Mouse (Mus musculus) thymus, postnatal 25 days (tissue): Measurements from ENCODE around the gene Arntl2.
"Not testable (repeated sequence)": the region's sequence is repeated elsewhere in the genome, so short reads cannot be mapped to it uniquely, and the experiment has no call there.

Experiments used
- DNase-seq: peaks from one replicate; pipeline ENCODE4 v3.0.0; 2022

Arntl2 gene

DNA sequence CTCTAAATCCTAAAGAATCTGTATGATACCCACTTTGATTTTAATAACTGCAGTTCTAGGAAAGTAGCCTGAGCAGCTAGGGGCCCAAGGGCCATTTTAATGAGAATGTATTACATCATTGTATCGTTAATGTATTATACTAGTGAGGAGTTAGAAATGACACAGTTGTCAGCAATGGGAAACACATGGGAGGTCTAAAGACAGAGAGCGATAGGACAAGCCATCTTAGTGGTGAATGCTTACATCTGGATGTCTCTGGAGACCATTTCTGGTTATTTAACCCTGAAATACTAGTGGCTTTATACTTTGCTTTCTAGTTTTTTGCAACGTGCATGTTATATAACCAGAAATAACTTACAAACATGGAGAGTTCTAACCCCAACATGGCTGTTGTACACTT, 56.1 kb downstream of the Arntl2 start:
- no peak for DNase-seq

DNA sequence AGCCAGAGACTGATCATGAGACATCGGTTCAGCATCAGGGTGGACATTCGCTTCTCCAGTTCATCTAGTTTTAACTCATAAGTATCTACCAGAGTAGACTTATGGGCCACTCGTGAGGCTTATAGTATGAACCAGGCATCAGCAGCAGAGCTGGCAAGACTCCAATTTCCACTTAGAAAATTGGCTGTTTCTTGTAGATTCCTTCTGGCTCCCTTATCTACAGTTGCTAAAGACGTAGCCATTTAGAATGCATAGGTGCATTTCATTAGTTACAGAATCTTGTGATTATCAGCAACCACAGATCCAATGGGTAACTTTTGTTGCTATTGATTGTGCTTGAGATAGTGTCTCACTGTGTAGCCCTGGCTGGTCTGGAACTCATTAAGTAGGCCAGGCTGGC, 56.9 kb downstream of the Arntl2 start:
- DNase-seq: no peak

DNA sequence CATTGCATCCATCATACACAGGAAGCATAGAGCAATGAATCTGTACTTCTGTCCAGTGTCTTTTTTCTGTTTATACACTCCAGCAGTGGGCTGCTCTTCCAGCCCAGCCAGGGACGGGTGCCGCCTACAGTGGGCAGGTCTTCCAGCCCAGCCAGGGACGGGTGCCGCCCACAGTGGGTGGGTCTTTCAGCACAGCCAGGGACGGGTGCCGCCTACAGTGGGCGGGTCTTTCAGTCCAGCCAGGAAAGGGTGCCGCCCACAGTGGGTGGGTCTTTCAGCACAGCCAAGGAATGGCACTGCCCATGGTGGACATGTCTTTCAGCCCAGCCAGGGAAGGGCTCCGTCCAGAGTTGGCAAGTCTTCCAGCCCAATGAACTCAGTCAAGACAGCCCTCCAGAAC, 59.3 kb downstream of the Arntl2 start:
- DNase-seq: no peak

DNA sequence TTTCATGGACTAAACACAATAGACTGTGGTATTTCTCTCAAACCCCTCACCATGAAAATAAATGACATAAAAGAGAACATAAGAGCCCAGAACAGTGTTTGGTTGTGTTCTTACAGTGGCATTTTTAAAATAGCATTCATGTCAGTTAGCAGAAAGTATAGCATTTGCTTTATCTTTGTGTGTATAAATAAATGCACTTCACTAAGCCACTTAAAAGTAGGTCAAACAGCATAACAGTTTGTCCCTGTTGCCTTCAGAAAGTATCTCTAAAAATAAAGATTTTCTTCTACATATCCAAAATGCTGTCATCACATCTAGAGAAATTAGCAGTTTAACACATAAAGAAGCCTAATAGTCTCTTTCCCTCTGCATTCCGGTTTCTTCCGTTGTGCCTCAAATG, 61.5 kb downstream of the Arntl2 start:
- DNase-seq: no peak

DNA sequence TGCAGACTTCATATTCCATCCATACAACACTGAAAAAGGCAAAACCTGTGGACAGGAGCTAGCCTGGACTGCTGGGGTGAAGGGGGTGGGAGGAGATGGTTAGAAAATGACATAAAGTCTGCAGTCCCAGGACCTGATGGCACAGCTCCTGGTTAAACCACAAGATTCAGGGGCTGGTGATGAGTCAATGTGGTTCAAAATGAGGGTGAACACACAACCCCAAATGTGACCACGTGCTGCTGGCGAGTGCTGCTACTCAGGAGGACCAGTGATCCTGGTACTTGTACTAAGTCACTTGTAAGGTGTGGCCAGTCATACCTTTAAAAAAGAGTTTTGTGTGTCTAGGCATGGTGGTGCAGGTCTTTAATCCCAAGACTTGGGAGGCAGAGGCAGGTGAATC, 67.3 kb downstream of the Arntl2 start:
- no peak for DNase-seq

DNA sequence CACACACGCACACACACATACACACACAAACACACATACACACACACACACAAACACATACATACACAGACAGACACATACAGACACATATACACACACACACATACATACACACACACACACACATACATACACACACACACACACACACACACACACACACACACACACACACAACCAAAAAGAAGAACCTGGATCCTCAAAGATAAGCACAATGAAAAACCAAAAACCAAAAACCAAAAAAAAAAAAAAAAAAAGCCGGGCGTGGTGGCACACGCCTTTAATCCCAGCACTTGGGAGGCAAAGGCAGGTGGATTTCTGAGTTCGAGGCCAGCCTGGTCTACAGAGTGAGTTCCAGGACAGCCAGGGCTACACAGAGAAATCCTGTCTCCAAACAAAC, 68.5 kb downstream of the Arntl2 start:
- DNase-seq: not testable (repeated sequence)

DNA sequence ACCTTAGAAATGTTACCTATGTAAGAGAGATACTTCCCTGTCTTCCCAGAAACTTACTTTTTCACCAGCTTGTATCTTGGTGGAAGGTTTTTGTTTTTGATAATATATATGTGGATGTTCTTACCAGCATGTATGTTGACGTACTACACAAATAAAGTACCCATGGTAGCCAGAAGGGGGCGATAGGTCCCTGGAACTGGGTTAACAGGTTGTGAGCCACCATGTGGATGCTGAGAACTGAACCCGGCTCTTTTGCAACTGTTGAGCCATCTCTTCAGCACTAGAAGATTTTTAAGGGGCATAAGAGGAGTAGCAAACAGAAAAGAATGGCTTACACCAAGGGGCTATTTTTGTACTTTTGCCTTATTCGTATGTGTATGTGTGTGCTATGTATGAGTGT, 69.8 kb downstream of the Arntl2 start:
- DNase-seq: no peak

DNA sequence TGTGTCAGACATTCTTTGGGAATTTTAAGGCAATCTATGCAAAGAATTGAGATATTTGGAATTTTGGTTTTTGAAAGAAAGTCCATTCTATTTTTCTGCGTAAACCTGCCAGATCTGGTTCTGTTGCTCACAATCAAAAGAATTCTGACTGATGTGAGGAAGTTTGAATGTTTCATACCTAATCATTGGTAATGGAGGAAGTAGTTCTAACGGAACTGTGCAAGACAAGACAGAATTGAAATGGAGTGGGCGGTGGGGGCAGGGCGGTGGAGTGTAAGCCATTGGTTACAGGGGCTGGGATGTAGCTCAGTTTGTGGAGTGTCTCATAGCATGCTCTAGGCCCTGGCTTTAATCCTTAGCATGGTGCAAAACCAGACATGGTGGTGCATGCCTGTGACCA, 76.1 kb downstream of the Arntl2 start:
- no peak for DNase-seq

DNA sequence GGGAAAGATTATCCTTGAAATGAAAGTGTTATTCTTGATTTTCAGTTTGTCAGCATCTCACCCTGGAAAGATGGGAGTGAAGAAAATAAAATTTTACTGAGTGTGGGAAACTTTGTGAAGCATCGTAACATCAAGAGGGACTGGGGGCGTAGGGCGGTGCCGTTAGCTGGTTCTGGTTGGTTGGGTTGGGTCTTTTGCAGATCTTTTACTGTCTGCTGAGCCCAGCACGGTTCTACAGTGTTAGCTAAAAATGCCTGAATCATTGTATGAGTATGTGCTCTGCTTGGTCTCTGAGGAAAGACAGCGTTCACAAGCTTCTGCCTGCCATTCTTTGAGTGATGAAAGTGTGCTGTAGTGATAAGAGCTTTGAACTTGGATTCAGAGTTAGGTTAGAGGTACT, 78.6 kb downstream of the Arntl2 start:
- no peak for DNase-seq

DNA sequence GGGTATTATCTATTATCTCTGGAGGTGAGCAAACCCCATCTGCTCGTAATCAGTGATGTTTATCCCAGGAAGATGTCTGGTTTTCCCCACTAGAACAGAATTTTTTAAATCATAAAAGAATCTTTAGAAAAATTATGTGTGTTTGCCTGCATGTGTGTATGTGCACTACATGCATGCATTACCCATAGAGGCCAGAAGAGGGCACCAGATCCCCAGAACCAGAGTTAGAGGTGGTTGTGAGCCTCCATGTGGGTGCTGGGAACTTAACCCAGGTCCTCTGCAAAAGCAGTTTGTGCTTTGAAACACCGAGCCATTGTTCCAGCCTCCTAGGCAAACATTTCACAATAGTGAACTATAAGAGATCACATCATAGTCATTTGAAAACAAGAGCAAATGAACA, 81.0 kb downstream of the Arntl2 start:
- no peak for DNase-seq

DNA sequence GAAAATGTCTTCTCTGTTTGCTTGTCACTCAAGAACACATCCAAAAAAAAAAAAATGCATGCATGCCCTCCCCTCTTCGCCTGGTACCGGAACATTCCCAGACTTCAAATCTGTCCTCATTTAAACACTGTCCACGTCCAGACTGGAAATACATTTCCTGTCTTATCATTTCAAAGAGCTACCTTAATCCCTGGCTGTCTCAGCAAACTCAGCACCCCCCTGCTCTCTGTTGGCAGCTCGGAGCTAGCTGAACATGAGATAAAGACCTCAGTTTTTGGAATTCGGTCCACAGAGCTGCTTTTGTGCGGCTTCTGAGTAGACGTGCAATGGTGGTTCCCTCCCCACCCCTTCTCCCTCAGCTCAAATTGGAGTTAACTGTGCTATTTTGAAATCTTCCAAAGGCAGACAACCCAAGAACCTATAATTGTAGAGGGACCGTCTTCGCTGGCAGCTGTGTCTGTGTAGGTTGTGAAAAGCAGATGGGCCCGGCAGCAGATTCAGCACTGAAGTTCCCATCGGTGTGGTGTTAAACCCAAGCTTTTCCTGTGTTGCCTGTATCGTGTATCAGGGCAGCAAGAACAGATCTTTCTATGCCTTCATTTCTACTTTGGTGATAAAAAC, 81.7 kb downstream of the Arntl2 start:
- DNase-seq: no peak

DNA sequence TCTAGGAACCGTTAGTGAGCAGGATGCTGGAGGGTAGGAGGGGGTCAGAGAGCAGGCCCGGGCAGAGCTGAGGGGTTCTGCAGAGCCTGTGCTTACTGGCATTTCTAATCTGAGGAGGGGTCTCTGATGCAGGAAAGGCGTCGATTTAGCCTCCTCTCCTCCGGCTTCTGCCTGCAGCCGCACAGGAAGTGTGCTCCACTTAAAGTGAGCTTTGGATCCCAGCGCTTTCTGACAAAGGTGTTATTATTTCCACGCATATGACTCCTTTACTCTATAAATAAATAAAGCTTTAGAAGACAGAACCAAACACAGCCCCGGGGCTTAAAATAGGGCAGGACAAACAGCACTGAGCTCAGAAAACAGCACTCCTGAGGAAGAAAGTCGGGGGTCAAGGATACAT, 83.1 kb downstream of the Arntl2 start:
- DNase-seq: no peak

DNA sequence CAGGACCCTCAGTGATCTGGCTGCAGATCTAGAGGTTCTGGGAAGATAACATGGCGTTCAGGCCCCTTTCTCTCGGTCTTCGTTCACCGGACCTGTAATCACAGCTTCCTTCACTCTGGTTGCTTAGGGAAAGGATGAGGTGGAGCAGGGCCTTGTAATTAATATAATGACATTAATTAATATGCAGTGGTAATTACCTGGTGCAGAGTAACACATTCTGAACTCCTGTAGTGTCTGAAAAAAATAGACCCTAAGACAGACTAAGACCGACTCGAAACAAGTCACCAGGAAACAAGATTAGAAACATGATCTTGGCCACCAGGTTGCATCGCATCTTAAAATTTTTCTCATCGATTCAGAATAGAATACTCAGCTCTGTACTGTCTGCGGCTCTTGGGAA, 84.0 kb downstream of the Arntl2 start:
- no peak for DNase-seq

DNA sequence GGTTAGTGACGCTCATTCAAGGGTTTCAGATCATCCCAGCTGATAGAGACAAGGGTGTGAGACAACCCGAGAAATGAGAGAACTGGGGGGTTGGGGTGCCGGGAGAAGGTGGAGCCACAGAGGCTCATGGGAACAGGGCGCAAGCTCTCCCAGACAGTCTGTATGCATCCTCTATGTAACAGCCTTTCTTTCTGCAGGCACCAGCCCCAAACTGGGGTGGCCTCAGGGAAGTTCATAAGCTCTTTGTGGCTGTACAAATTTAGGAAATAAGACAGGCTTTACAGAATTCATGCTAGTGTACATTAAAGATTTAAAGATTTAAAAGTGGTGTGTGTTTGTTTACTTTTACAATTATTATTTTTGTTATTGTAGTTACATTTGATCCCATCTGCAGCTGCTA, 84.4 kb downstream of the Arntl2 start:
- DNase-seq: no peak

DNA sequence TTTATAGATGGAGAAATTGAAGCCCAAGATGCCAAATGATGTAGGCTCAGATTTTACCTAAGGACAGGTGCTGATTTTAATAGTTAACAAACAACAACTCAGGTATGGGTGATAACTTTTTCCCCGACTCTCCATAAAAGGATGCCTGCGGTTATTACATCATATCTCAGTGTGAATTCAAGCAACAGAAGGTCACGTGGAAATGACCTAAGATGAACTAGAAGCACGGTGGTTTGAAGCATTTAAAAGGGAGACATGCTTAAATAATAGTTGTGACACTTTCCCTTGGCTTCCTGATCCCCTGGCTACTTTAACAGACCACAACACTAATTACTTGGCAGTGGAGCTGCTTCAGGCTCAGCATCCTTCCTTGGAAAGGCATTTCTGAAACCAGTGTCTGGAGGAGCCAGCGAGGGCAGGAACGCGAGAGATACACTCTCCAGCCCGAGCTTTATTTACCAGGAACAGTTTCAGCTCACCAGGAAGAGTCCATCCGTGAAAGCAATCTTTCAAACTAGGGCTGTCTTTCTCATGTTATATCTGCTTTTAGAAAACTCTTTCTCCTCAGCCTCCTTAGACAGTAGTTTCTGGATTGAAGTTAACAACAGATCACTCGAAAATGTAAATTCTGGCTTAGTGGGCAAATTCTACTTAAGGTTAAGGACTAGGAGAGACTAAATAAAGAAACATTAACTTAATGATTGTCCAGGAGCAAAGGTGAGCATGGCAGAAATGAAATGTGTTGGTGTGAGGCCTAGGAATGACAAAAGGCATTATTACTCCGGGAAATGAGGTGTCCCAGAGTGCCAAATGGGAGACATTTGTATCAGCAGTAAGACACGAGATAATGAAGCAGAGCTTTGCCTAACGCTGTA, 86.3 kb downstream of the Arntl2 start:
- DNase-seq: no peak
